Mouse (Mus musculus) MEL (cell line): ENCODE measurements around the gene Poldip3. TPM values are rescaled to one million over a fixed set of nuclear protein-coding genes. Genes with fewer than 3 reads are reported as not detected.

Source experiments
- DNase-seq: peaks from one replicate; pipeline ENCODE4 v3.0.0; 2011; ENCODE audit warnings: low read depth, low spot score
- H3K27ac ChIP-seq: 2 replicates; pipeline ENCODE4 v1.5.1; 2012; ENCODE audit warnings: low read depth, mild to moderate bottlenecking, control low read depth, low read length, moderate library complexity; ENCODE audit not compliant: control insufficient read depth
- H3K27me3 ChIP-seq, 2 experiments: fragments of 150-350 bp in 1 of 2; sonication (generic) in 1 of 2; 2 replicates each; pipeline ENCODE4 v1.6.1; 2012; ENCODE audit warnings: low read length in 2 of 2, mild to moderate bottlenecking in 2 of 2, improper control_type of control experiment in 1 of 2, moderate library complexity in 1 of 2; ENCODE audit not compliant: insufficient read depth in 2 of 2, control insufficient read depth in 1 of 2
- H3K36me3 ChIP-seq, 2 experiments: 2 replicates each; pipeline ENCODE4 v1.6.1; 2012 to 2014; ENCODE audit warnings: low read length in 2 of 2, improper control_type of control experiment in 1 of 2, inconsistent platforms in 1 of 2, mild to moderate bottlenecking in 1 of 2; ENCODE audit not compliant: insufficient read depth in 2 of 2, control insufficient read depth in 1 of 2
- H3K4me1 ChIP-seq, 2 experiments: fragments of 150-350 bp in 1 of 2; sonication (generic) in 1 of 2; 2 replicates each; pipeline ENCODE4 v1.6.1; 2012; ENCODE audit warnings: low read length in 2 of 2, improper control_type of control experiment in 1 of 2, mild to moderate bottlenecking in 1 of 2; ENCODE audit not compliant: insufficient read depth in 2 of 2, control insufficient read depth in 1 of 2
- H3K4me3 ChIP-seq, 2 experiments: fragments of 150-350 bp in 1 of 2; sonication (generic) in 1 of 2; 2 replicates each; pipeline ENCODE4 v1.5.1; 2012; ENCODE audit warnings: low read depth in 2 of 2, low read length in 2 of 2, mild to moderate bottlenecking in 2 of 2, moderate library complexity in 2 of 2, control low read depth in 1 of 2, improper control_type of control experiment in 1 of 2; ENCODE audit not compliant: control insufficient read depth in 1 of 2, insufficient read depth in 1 of 2
- H3K79me2 ChIP-seq: 2 replicates; pipeline ENCODE4 v1.6.1; 2012; ENCODE audit warnings: mild to moderate bottlenecking, low read length, moderate library complexity; ENCODE audit not compliant: control insufficient read depth, poor library complexity, insufficient read depth
- H3K9ac ChIP-seq: 2 replicates; pipeline ENCODE4 v1.6.1; 2012; ENCODE audit warnings: low read depth, mild to moderate bottlenecking, control low read depth, low read length, moderate library complexity; ENCODE audit not compliant: control insufficient read depth, poor library complexity, severe bottlenecking
- H3K9me3 ChIP-seq: fragments of 150-350 bp; sonication (generic); replicated peaks from 2 replicates; pipeline ENCODE4 v1.6.1; 2012; ENCODE audit warnings: mild to moderate bottlenecking, low read length, improper control_type of control experiment, moderate library complexity; ENCODE audit not compliant: insufficient read depth
- BHLHE40 ChIP-seq: IDR thresholded peaks from 2 replicates; pipeline ENCODE4 v1.6.1; 2012; ENCODE audit warnings: low read depth, mild to moderate bottlenecking, inconsistent platforms, low read length, improper control_type of control experiment, borderline replicate concordance
- CHD2 ChIP-seq: IDR thresholded peaks from 2 replicates; pipeline ENCODE4 v1.6.1; 2011; ENCODE audit warnings: low read length, improper control_type of control experiment
- CTCF ChIP-seq, 3 experiments: IDR thresholded peaks in 2 of 3; conservative IDR thresholded peaks in 1 of 3; 2 replicates each; pipeline ENCODE4 v1.5.1; 2011 to 2012; ENCODE audit warnings: low read length in 3 of 3, low read depth in 2 of 3, mild to moderate bottlenecking in 2 of 3, improper control_type of control experiment in 1 of 3, inconsistent platforms in 1 of 3, mixed read lengths in 1 of 3, moderate library complexity in 1 of 3; ENCODE audit not compliant: control insufficient read depth in 1 of 3, insufficient read depth in 1 of 3, poor library complexity in 1 of 3, severe bottlenecking in 1 of 3
- EP300 ChIP-seq, 2 experiments: IDR thresholded peaks; 2 replicates each; pipeline ENCODE4 v1.6.1; 2011; ENCODE audit warnings: improper control_type of control experiment in 2 of 2, low read length in 2 of 2, low read depth in 1 of 2, mild to moderate bottlenecking in 1 of 2
- GABPA ChIP-seq: IDR thresholded peaks from 2 replicates; pipeline ENCODE4 v1.6.1; 2012; ENCODE audit warnings: low read depth, mild to moderate bottlenecking, inconsistent platforms, low read length, improper control_type of control experiment, moderate library complexity
- JUND ChIP-seq: IDR thresholded peaks from 2 replicates; pipeline ENCODE4 v1.6.1; 2011; ENCODE audit warnings: low read depth, mild to moderate bottlenecking, improper control_type of control experiment, low read length
- MAX ChIP-seq: IDR thresholded peaks from 2 replicates; pipeline ENCODE4 v1.6.1; 2011; ENCODE audit warnings: low read length, improper control_type of control experiment
- MAZ ChIP-seq: IDR thresholded peaks from 2 replicates; pipeline ENCODE4 v1.6.1; 2012; ENCODE audit warnings: low read depth, mild to moderate bottlenecking, inconsistent platforms, low read length, improper control_type of control experiment
- MYB ChIP-seq: IDR thresholded peaks from 2 replicates; pipeline ENCODE4 v1.6.1; 2011; ENCODE audit warnings: mild to moderate bottlenecking, low read depth, low read length, improper control_type of control experiment
- POLR2A ChIP-seq, 2 experiments: IDR thresholded peaks; 2 replicates each; pipeline ENCODE4 v1.6.1; 2011 to 2012; ENCODE audit warnings: low read length in 2 of 2, mild to moderate bottlenecking in 2 of 2, control low read depth in 1 of 2, improper control_type of control experiment in 1 of 2, low read depth in 1 of 2, moderate library complexity in 1 of 2; ENCODE audit not compliant: control insufficient read depth in 1 of 2, insufficient read depth in 1 of 2, poor library complexity in 1 of 2
- POLR2AphosphoS2 ChIP-seq: IDR thresholded peaks from 2 replicates; pipeline ENCODE4 v1.6.1; 2011; ENCODE audit warnings: low read length, improper control_type of control experiment
- RAD21 ChIP-seq: IDR thresholded peaks from 2 replicates; pipeline ENCODE4 v1.6.1; 2011; ENCODE audit warnings: mild to moderate bottlenecking, low read depth, low read length, improper control_type of control experiment
- SMC3 ChIP-seq: IDR thresholded peaks from 2 replicates; pipeline ENCODE4 v1.6.1; 2011; ENCODE audit warnings: low read depth, low read length, improper control_type of control experiment
- TCF12 ChIP-seq: IDR thresholded peaks from 2 replicates; pipeline ENCODE4 v1.6.1; 2014; ENCODE audit warnings: low read depth, mild to moderate bottlenecking, inconsistent platforms, low read length, improper control_type of control experiment, moderate library complexity
- USF1 ChIP-seq: IDR thresholded peaks from 2 replicates; pipeline ENCODE4 v1.6.1; 2014; ENCODE audit warnings: low read depth, mild to moderate bottlenecking, inconsistent platforms, low read length, improper control_type of control experiment, moderate library complexity
- ZC3H11A ChIP-seq: IDR thresholded peaks from 2 replicates; pipeline ENCODE4 v1.6.1; 2012; ENCODE audit warnings: low read depth, mild to moderate bottlenecking, inconsistent platforms, low read length, improper control_type of control experiment
- ZNF384 ChIP-seq: IDR thresholded peaks from 2 replicates; pipeline ENCODE4 v1.6.1; 2012; ENCODE audit warnings: low read depth, mild to moderate bottlenecking, inconsistent platforms, low read length, improper control_type of control experiment
- polyA plus RNA-seq, 2 experiments: library from polyadenylated mRNA; stranded (reverse) in 1 of 2; unstranded in 1 of 2; fragments of >175 nt in 1 of 2; fragments of >200 nt in 1 of 2; gene quantifications; 2 replicates each; pipeline versions ENCODE4 v1.2.1 to v1.2.4; 2012; ENCODE audit warnings: low replicate concordance in 2 of 2, low read depth in 1 of 2; ENCODE audit not compliant: insufficient read length in 2 of 2, insufficient read depth in 1 of 2, missing spikeins in 1 of 2
- total RNA-seq: library from RNA; depleted of rRNA; stranded (reverse); fragments of 300-350 nt; gene quantifications from 2 replicates; pipeline ENCODE4 v1.2.3, GENCODE M21; 2012

Gene Poldip3
- total and polyA plus RNA-seq, 3 experiments, result 113 to 123 TPM; not detected in 1

GRCm38 (mm10) chr15:83156929-83157666 is 7.9 kb upstream of the Poldip3 start:
- DNase-seq, result peak; percentile 55
- Histone ChIP-seq H3K9ac (no peak overlapping the region), H3K27ac (no peak overlapping the region), H3K4me3 (no peak overlapping the region), H3K36me3 (no peaks in the 10 kb centered on the region), H3K79me2 (no peaks in the 10 kb centered on the region), H3K4me1 (no peaks in the 10 kb centered on the region), H3K9me3 (no peaks in the 10 kb centered on the region), H3K27me3 (no peaks in the 10 kb centered on the region)
- TF ChIP-seq SMC3, result peak; percentile 94
- peak; percentile 82 to 90 (median 82) for TF ChIP-seq CTCF (IDR thresholded peaks at IDR 0.05 in 2 of 3, conservative IDR thresholded peaks at IDR 0.05 in 1 of 3; ENCODE audit: control insufficient read depth in 1 of 3, insufficient read depth in 1 of 3, low read depth in 2 of 3, low read length in 3 of 3, poor library complexity in 1 of 3, severe bottlenecking in 1 of 3)
- peak; percentile 72 for TF ChIP-seq RAD21
- TF ChIP-seq GABPA, result no peak
- TF ChIP-seq USF1, result no peak

DNA sequence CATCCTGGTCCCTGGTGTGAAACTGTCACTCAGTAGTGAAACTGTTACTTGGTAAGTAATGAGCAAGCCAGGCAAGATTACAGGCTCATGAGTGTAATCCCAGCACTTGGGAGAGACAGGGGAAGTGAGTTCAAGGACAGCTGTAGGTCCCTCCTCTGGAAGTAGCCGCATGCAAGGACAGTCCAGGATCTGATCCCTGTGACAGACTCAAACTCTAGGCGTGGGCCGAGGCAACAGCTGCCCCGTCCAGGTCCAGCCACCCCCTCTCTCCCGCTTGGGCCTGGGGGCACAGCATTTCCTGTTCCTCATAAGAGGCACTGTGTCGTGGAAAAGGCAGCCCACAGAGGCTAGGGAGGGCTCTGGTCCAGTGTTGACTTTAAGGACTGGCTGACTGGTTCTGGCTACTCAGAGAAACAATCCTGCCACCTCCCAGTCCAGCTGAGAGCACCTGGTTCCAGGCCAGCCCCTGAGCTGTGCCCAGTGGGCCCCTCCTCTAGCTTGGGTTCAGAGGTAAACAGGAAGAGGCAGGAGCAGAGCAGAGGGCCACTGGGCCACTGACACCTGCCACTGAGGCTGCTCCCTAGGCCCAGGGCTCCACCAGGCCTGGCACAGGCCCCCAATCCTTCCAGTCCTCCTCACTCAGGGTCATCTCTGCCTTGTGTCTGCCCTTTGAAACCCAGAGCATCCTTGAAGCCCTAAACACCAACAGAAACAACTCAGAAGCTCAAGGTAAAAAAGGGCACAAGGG is 6.7 kb upstream of the Poldip3 start:
- no peaks in the 10 kb centered on the region for H3K27me3 ChIP-seq
- H3K9me3 ChIP-seq, result no peaks in the 10 kb centered on the region
- H3K27ac ChIP-seq, result no peak overlapping the region
- H3K36me3 ChIP-seq, result no peaks in the 10 kb centered on the region
- no peak overlapping the region for H3K9ac ChIP-seq
- H3K4me1 ChIP-seq, result no peaks in the 10 kb centered on the region
- no peaks in the 10 kb centered on the region for H3K79me2 ChIP-seq
- no peak overlapping the region for H3K4me3 ChIP-seq
- TF ChIP-seq MYB (no peak), POLR2AphosphoS2 (no peak), RAD21 (no peak), CHD2 (no peak), ZNF384 (no peak), POLR2A (IDR thresholded peaks at IDR 0.05; ENCODE audit: control insufficient read depth in 1 of 2, insufficient read depth in 1 of 2, low read depth in 1 of 2, low read length in 2 of 2, poor library complexity in 1 of 2) (no peak), BHLHE40 (no peak), EP300 (IDR thresholded peaks at IDR 0.05; ENCODE audit: low read depth in 1 of 2, low read length in 2 of 2) (no peak)
- no peak for DNase-seq

DNA sequence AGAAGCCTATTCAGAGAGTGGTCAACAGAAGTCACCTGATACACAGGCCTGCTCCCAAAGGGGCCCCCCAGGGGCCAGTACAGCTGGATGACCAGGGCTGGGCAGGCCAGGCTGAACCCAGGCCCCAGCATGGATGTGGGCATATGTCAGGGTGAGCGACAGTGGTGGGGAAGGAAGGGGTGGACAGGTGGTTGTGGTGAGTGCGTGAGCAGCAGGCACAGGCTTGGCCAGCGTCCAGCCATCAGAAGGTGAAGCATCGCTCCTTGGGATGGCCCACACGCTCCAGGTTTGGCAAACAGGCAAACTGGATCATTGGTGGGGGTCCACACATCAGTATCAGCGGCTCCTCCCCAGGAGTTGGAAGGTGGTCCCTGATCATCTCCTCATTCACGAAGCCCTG is 5.1 kb upstream of the Poldip3 start:
- H3K27me3 ChIP-seq, result no peaks in the 10 kb centered on the region
- no peak for DNase-seq
- H3K9ac ChIP-seq, result no peak overlapping the region
- H3K4me1 ChIP-seq, result no peaks in the 10 kb centered on the region
- no peaks in the 10 kb centered on the region for H3K9me3 ChIP-seq
- H3K36me3 ChIP-seq, result no peaks in the 10 kb centered on the region
- no peak overlapping the region for H3K27ac ChIP-seq
- no peak overlapping the region for H3K4me3 ChIP-seq
- TF ChIP-seq MAX (no peak), ZC3H11A (no peak), MAZ (no peak), JUND (no peak), TCF12 (no peak)
- H3K79me2 ChIP-seq, result no peaks in the 10 kb centered on the region
